Comparison of ENCODE assay signal across 13 mouse cellular contexts in genomic region chr16:32114406-32114805, GRCm38 (mm10). TPM values are rescaled to one million over a fixed set of nuclear protein-coding genes. Genes with fewer than 3 reads are reported as not detected.
DNase-seq lines count a peak whose midpoint lies in the region; ATAC-seq lines count a peak whose summit lies in the region.
"Had no signal": no experiment of that assay in that cellular context is flagged by ENCODE, and none has a peak within 500 bp of the region (broad histone marks: within the 10 kb centered on the region; RNA-seq: fewer than 3 reads in every experiment).

No protein-coding gene starts in this region.

- 80% methylated on average over 10 of the region's 10 CpGs for WGBS in liver, embryonic 11.5 days
- WGBS in liver, embryonic 12.5 days (ENCODE audit: insufficient replicate concordance): 81% methylated on average over 10 of the region's 10 CpGs
- 83% methylated on average over 9 of the region's 10 CpGs for WGBS in hindbrain, embryonic 11.5 days

- peak; percentile 86 for DNase-seq in heart, adult 11 months
- no peak for DNase-seq in heart, postnatal 4 days
- no peak for DNase-seq in liver, embryonic 11.5 days (ENCODE audit: low spot score)
- DNase-seq in liver (no peak), ES-CJ7 (ENCODE audit: low read depth, low spot score) (peak; percentile 42)
- DNase-seq in hindbrain, embryonic 11.5 days (ENCODE audit: low spot score): no peak
- DNase-seq in thymus, postnatal 25 days: no peak
- DNase-seq: cerebellum, postnatal 36 days had no signal

- no peak overlapping the region for H3K4me3 ChIP-seq in liver, embryonic 11.5 days (ENCODE audit: low read depth, low read length)
- no peak overlapping the region; the same call in 1 of the 2 replicates for H3K4me3 ChIP-seq in liver, embryonic 12.5 days
- H3K4me3 ChIP-seq in hindbrain, embryonic 11.5 days (ENCODE audit: low read depth, low read length): no peak overlapping the region
- H3K4me3 ChIP-seq: forebrain, embryonic 10.5 days; midbrain, embryonic 12.5 days; myocyte; stomach, embryonic 15.5 days had no signal

- H3K36me3 ChIP-seq in liver, embryonic 11.5 days (ENCODE audit: control insufficient read depth, insufficient read depth, low read length): no peaks in the 10 kb centered on the region
- H3K36me3 ChIP-seq in liver, embryonic 12.5 days: 0 out of 2 replicates have a peak, but pooled peaks cover 2% of the 10 kb centered on the region
- no peaks in the 10 kb centered on the region for H3K36me3 ChIP-seq in hindbrain, embryonic 11.5 days (ENCODE audit: control insufficient read depth, insufficient read depth, low read length)
- H3K36me3 ChIP-seq: stomach, embryonic 15.5 days had no signal

- H3K4me2 ChIP-seq in liver, embryonic 11.5 days: peak overlapping the region; percentile 50
- peak overlapping the region; percentile 70 for H3K4me2 ChIP-seq in liver, embryonic 12.5 days
- no peak overlapping the region for H3K4me2 ChIP-seq in hindbrain, embryonic 11.5 days (replicated peaks; ENCODE audit: low read depth, low read length)
- H3K4me2 ChIP-seq: midbrain, embryonic 12.5 days; stomach, embryonic 15.5 days had no signal

- peaks cover 5% of the 10 kb centered on the region; the same call in 1 of the 2 replicates for H3K4me1 ChIP-seq in liver, embryonic 11.5 days (replicated peaks; ENCODE audit: control insufficient read depth, insufficient read depth, low read length)
- H3K4me1 ChIP-seq in liver, embryonic 12.5 days: peaks cover 42% of the 10 kb centered on the region
- no peaks in the 10 kb centered on the region for H3K4me1 ChIP-seq in hindbrain, embryonic 11.5 days (replicated peaks; ENCODE audit: control insufficient read depth, insufficient read depth, low read length)
- H3K4me1 ChIP-seq: stomach, embryonic 15.5 days had no signal

- no peaks in the 10 kb centered on the region for H3K27me3 ChIP-seq in liver, embryonic 11.5 days (replicated peaks; ENCODE audit: control insufficient read depth, insufficient read depth, low read length)
- no peaks in the 10 kb centered on the region for H3K27me3 ChIP-seq in liver, embryonic 12.5 days (replicated peaks)
- no peaks in the 10 kb centered on the region for H3K27me3 ChIP-seq in hindbrain, embryonic 11.5 days (ENCODE audit: control insufficient read depth, insufficient read depth, low read length)
- H3K27me3 ChIP-seq: midbrain, embryonic 12.5 days; stomach, embryonic 15.5 days had no signal

- no peak overlapping the region for H3K9ac ChIP-seq in liver, embryonic 11.5 days (ENCODE audit: low read depth, low read length)
- H3K9ac ChIP-seq in liver, embryonic 12.5 days: no peak overlapping the region
- no peak overlapping the region for H3K9ac ChIP-seq in hindbrain, embryonic 11.5 days (ENCODE audit: low read depth, low read length)
- H3K9ac ChIP-seq: midbrain, embryonic 12.5 days; stomach, embryonic 15.5 days had no signal

- no peak overlapping the region for H3K27ac ChIP-seq in liver, embryonic 11.5 days (ENCODE audit: low read depth, low read length)
- H3K27ac ChIP-seq in liver, embryonic 12.5 days: no peak overlapping the region
- no peak overlapping the region for H3K27ac ChIP-seq in hindbrain, embryonic 11.5 days (ENCODE audit: low read depth, low read length)
- H3K27ac ChIP-seq: forebrain, embryonic 10.5 days; midbrain, embryonic 12.5 days; stomach, embryonic 15.5 days had no signal

- H3K9me3 ChIP-seq in liver, embryonic 11.5 days (ENCODE audit: control insufficient read depth, low read length): no peaks in the 10 kb centered on the region
- no peaks in the 10 kb centered on the region for H3K9me3 ChIP-seq in liver, embryonic 12.5 days (replicated peaks)
- no peaks in the 10 kb centered on the region for H3K9me3 ChIP-seq in hindbrain, embryonic 11.5 days (ENCODE audit: control insufficient read depth, low read length)
- H3K9me3 ChIP-seq: forebrain, embryonic 10.5 days; midbrain, embryonic 12.5 days; stomach, embryonic 15.5 days had no signal

- ATAC-seq in liver, embryonic 11.5 days (replicated peaks; ENCODE audit: low FRiP score): no peak
- ATAC-seq in liver, embryonic 12.5 days: no peak
- ATAC-seq in hindbrain, embryonic 11.5 days (ENCODE audit: low FRiP score): no peak

RNA-seq across cellular contexts. Expression of gene Cep19, which starts 14.8 kb away (rescaled TPM):
- 1 to 10 TPM; 9.8 to 9.9 TPM for total RNA-seq in heart, postnatal 4 days (2021)
- 14.3 and 14.7 TPM in 2 replicates for polyA plus RNA-seq in liver, embryonic 11.5 days (2014; fragmentation: Nextera tagmentation; extraction: Ambion mirVana)
- 7.6 TPM in 2 replicates for polyA plus RNA-seq in liver, embryonic 12.5 days (2016; fragmentation: Nextera tagmentation; extraction: Ambion mirVana)
- 47.5 and 47.7 TPM in 2 replicates for polyA plus RNA-seq in hindbrain, embryonic 11.5 days (2014; fragmentation: Nextera tagmentation; extraction: Ambion mirVana)

RNA-seq across cellular contexts. Expression of gene Pigx, which starts 14.9 kb away (rescaled TPM):
- total RNA-seq in heart, postnatal 4 days (2021): 10 to 100 TPM; 26.2 to 29.6 TPM
- 57.1 and 63.0 TPM in 2 replicates for polyA plus RNA-seq in liver, embryonic 11.5 days (2014; fragmentation: Nextera tagmentation; extraction: Ambion mirVana)
- polyA plus RNA-seq in liver, embryonic 12.5 days (2016; fragmentation: Nextera tagmentation; extraction: Ambion mirVana): 33.8 and 37.2 TPM in 2 replicates
- polyA plus RNA-seq in hindbrain, embryonic 11.5 days (2014; fragmentation: Nextera tagmentation; extraction: Ambion mirVana): 147 and 150 TPM in 2 replicates

RNA-seq across cellular contexts. Expression of gene Pak2, which starts 35.3 kb away (rescaled TPM):
- total RNA-seq in heart, postnatal 4 days (2021): 10 to 100 TPM; 45.7 to 46.8 TPM
- 30.0 and 32.9 TPM in 2 replicates for polyA plus RNA-seq in liver, embryonic 11.5 days (2014; fragmentation: Nextera tagmentation; extraction: Ambion mirVana)
- polyA plus RNA-seq in liver, embryonic 12.5 days (2016; fragmentation: Nextera tagmentation; extraction: Ambion mirVana): 17.7 and 18.3 TPM in 2 replicates
- polyA plus RNA-seq in hindbrain, embryonic 11.5 days (2014; fragmentation: Nextera tagmentation; extraction: Ambion mirVana): 46.4 and 48.0 TPM in 2 replicates

RNA-seq across cellular contexts. Expression of gene Nrros, which starts 51.0 kb away (rescaled TPM):
- 1 to 10 TPM; 6.0 to 6.7 TPM for total RNA-seq in heart, postnatal 4 days (2021)
- polyA plus RNA-seq in liver, embryonic 11.5 days (2014; fragmentation: Nextera tagmentation; extraction: Ambion mirVana): 34.4 and 35.4 TPM in 2 replicates
- polyA plus RNA-seq in liver, embryonic 12.5 days (2016; fragmentation: Nextera tagmentation; extraction: Ambion mirVana): 26.5 and 29.9 TPM in 2 replicates
- polyA plus RNA-seq in hindbrain, embryonic 11.5 days (2014; fragmentation: Nextera tagmentation; extraction: Ambion mirVana): 8.1 and 8.7 TPM in 2 replicates
- polyA plus RNA-seq: myocyte had no signal

Comparison
In these comparisons a context has a peak if more than half of its experiments do, and no peak if none do; other contexts are left out.
1. DNase-seq: peak in heart, adult 11 months (single experiment) and ES-CJ7 (single experiment); none in heart, postnatal 4 days (single experiment), liver, embryonic 11.5 days (single experiment), liver (single experiment), hindbrain, embryonic 11.5 days (single experiment) and thymus, postnatal 25 days (single experiment).